Mouse (Mus musculus) kidney, postnatal 0 days (tissue): ENCODE measurements at regions not wholly inside any gene's neighbourhood (a gene's known extent, or its start where the extent isn't known, plus 50 kb on each side); places are given as distances from the start of the nearest gene placed in this dataset.
"Not testable (repeated sequence)": the region's sequence is repeated elsewhere in the genome, so short reads cannot be mapped to it uniquely, and the experiment has no call there.

Source experiments
- ATAC-seq: fragments of 200-750 bp; cut with Nextera tagmentation; replicated peaks from 2 replicates; pipeline ENCODE4 v1.8.0; 2017; ENCODE audit warnings: low read depth, moderate number of reproducible peaks, moderate TSS enrichment, moderate library complexity; ENCODE audit not compliant: low FRiP score
- DNase-seq: peaks from one replicate; pipeline ENCODE4 v3.0.0-alpha.2; 2016; ENCODE audit warnings: low spot score
- H3K27ac ChIP-seq: fragments of 300-500 bp; sonication (generic); 2 replicates; pipeline ENCODE4 v1.5.1; 2014; ENCODE audit warnings: mild to moderate bottlenecking
- H3K27me3 ChIP-seq: fragments of 300-500 bp; sonication (generic); 2 replicates; pipeline ENCODE4 v1.6.1; 2014; ENCODE audit warnings: low read length, mixed read lengths; ENCODE audit not compliant: insufficient read depth
- H3K36me3 ChIP-seq: fragments of 300-500 bp; sonication (generic); 2 replicates; pipeline ENCODE4 v1.6.1; 2014; ENCODE audit warnings: low read length, mixed read lengths; ENCODE audit not compliant: insufficient read depth
- H3K4me1 ChIP-seq: fragments of 300-500 bp; sonication (generic); replicated peaks from 2 replicates; pipeline ENCODE4 v1.6.1; 2014; ENCODE audit warnings: antibody characterized with exemption, low read length, mixed read lengths; ENCODE audit not compliant: insufficient read depth
- H3K4me2 ChIP-seq: fragments of 300-500 bp; sonication (generic); 2 replicates; pipeline ENCODE4 v1.6.1; 2014; ENCODE audit warnings: mild to moderate bottlenecking, low read length, moderate library complexity, mixed read lengths
- H3K4me3 ChIP-seq: fragments of 300-500 bp; sonication (generic); replicated peaks from 2 replicates; pipeline ENCODE4 v1.5.1; 2014; ENCODE audit warnings: low read depth, low read length
- H3K9ac ChIP-seq: fragments of 300-500 bp; sonication (generic); 2 replicates; pipeline ENCODE4 v1.6.1; 2014; ENCODE audit warnings: low read depth, low read length
- H3K9me3 ChIP-seq: fragments of 300-500 bp; sonication (generic); replicated peaks from 2 replicates; pipeline ENCODE4 v1.6.1; 2016; ENCODE audit warnings: low read length, inconsistent platforms, mixed read lengths
- CTCF ChIP-seq: IDR thresholded peaks from 2 replicates; pipeline ENCODE4 v1.5.1; 2016; ENCODE audit warnings: antibody characterized with exemption, low read depth, mild to moderate bottlenecking, moderate library complexity
- WGBS: fragments of 180-500 bp; shearing (Covaris S2); extraction: QIAGEN DNeasy Blood & Tissue Kit; methylation state at CpG from one replicate; pipeline ENCODE4 v1.1.7; 2014; 5-methylcytosine and 5-hydroxymethylcytosine counted together

GRCm38 (mm10) chrX:162304145-162304544 is 144.6 kb upstream of the Nhs start:
- H3K36me3 ChIP-seq: no peaks in the 10 kb centered on the region
- ATAC-seq (no peak), DNase-seq (no peak)
- no peak overlapping the region for H3K27ac ChIP-seq
- no peaks in the 10 kb centered on the region for H3K27me3 ChIP-seq
- H3K4me1 ChIP-seq: no peaks in the 10 kb centered on the region
- no peak for TF ChIP-seq CTCF
- H3K9me3 ChIP-seq: no peaks in the 10 kb centered on the region
- no peak overlapping the region for H3K9ac ChIP-seq
- no peak overlapping the region for H3K4me3 ChIP-seq
- H3K4me2 ChIP-seq: no peak overlapping the region

- Histone ChIP-seq H3K4me3 (no peak overlapping the region), H3K4me1 (no peaks in the 10 kb centered on the region)
- no peak for TF ChIP-seq CTCF
Measured at GRCm38 (mm10) chrX:162302788-162303187, 143.3 kb upstream of the Nhs start.

GRCm38 (mm10) chrX:162291234-162291633 is 131.7 kb upstream of the Nhs start:
- no peak overlapping the region for H3K4me3 ChIP-seq
- no peaks in the 10 kb centered on the region for H3K9me3 ChIP-seq
- H3K36me3 ChIP-seq: no peaks in the 10 kb centered on the region
- 100% methylated on average over 1 of the region's 1 CpGs for WGBS
- no peaks in the 10 kb centered on the region for H3K27me3 ChIP-seq
- H3K27ac ChIP-seq: no peak overlapping the region
- H3K4me1 ChIP-seq: no peaks in the 10 kb centered on the region
- ATAC-seq: no peak
- no peak for DNase-seq
- TF ChIP-seq CTCF: no peak
- no peak overlapping the region for H3K9ac ChIP-seq
- H3K4me2 ChIP-seq: no peak overlapping the region

More at GRCm38 (mm10) chrX:162302788-162303187, 143.3 kb upstream of the Nhs start:
- no peak for ATAC-seq
- H3K9ac ChIP-seq: no peak overlapping the region
- no peak for DNase-seq
- H3K4me2 ChIP-seq: no peak overlapping the region
- no peaks in the 10 kb centered on the region for H3K36me3 ChIP-seq
- no peaks in the 10 kb centered on the region for H3K9me3 ChIP-seq
- no peaks in the 10 kb centered on the region for H3K27me3 ChIP-seq
- H3K27ac ChIP-seq: no peak overlapping the region

GRCm38 (mm10) chrX:162286155-162286554 is 126.6 kb upstream of the Nhs start:
- not testable (repeated sequence) for H3K4me1 ChIP-seq, ATAC-seq, H3K36me3 ChIP-seq, DNase-seq, H3K9ac ChIP-seq, H3K4me2 ChIP-seq, H3K27ac ChIP-seq, H3K27me3 ChIP-seq, H3K4me3 ChIP-seq, H3K9me3 ChIP-seq

DNA sequence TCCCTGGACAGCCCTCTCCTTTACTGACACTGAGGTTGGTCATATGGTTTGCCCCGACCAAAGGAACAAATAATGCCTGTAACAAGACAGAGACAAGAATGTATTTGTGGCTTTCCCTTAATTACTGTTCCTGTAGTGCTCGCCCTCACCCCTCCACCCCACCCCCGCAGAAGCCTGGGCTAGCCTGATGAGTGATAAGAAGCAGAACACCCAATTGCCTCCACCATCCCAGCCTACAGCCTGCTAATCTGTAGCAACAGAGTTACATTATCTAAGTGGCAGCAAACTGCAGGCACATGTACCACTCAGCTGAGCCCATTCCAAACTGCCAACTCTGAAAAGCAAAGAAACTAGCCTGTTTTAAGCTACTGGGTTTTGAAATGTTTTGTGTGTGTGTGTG is 124.7 kb upstream of the Nhs start:
- DNase-seq (no peak), ATAC-seq (no peak)
- no peak overlapping the region for H3K4me2 ChIP-seq
- no peaks in the 10 kb centered on the region for H3K36me3 ChIP-seq
- no peak for TF ChIP-seq CTCF
- 64% methylated on average over 3 of the region's 3 CpGs for WGBS
- H3K9ac ChIP-seq: no peak overlapping the region
- no peaks in the 10 kb centered on the region for H3K4me1 ChIP-seq
- H3K4me3 ChIP-seq: no peak overlapping the region
- H3K27me3 ChIP-seq: no peaks in the 10 kb centered on the region
- H3K27ac ChIP-seq: no peak overlapping the region
- H3K9me3 ChIP-seq: no peaks in the 10 kb centered on the region

GRCm38 (mm10) chrX:162282690-162283089 is 123.2 kb upstream of the Nhs start:
- 91% methylated on average over 3 of the region's 3 CpGs for WGBS
- DNase-seq (no peak), ATAC-seq (no peak)
- H3K4me3 ChIP-seq: no peak overlapping the region
- no peak for TF ChIP-seq CTCF
- no peaks in the 10 kb centered on the region for H3K27me3 ChIP-seq
- H3K4me2 ChIP-seq: no peak overlapping the region
- H3K27ac ChIP-seq: no peak overlapping the region
- no peak overlapping the region for H3K9ac ChIP-seq
- H3K4me1 ChIP-seq: no peaks in the 10 kb centered on the region
- H3K9me3 ChIP-seq: no peaks in the 10 kb centered on the region
- H3K36me3 ChIP-seq: no peaks in the 10 kb centered on the region

DNA sequence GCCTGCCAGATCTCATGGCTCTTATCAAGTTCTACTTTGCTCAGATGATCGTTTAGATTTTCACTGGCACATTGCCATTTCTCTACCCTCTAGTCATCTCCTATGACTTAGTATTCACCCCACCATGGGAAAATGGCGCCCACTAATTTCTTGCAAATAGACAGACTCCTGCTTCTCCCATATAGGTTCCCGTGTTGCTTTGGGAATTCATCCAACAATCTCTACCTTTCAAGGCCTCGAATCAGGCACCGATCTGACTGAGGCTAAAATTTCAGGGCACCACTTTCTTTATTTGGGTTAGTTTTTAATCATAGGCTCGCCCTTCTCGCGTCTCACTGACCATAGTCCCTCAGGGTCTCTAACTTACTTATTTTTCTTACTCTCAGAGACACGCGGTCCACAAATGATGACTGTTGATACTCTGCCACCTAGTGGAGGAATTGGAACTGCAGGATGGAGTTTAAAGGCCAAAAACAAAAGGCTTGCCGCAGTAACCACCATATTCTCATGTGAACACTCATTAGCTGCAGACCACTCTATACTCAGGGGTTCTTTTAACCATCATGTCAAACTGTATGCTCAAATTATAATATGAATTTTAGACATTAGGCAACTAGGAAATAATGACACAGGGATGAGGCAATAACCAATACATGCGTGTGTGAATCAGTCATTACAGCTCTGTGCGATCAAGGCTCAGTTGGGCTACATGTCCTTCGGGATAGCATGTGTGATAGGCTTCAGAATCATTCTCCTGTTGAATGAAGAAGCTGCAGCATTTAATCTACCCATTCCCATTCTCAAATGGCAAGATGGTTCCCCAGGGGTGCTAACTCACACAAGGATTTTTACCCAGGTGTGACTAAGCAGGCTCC is 119.5 kb upstream of the Nhs start:
- Histone ChIP-seq H3K4me3 (no peak overlapping the region), H3K4me1 (no peaks in the 10 kb centered on the region), H3K9me3 (no peaks in the 10 kb centered on the region), H3K27me3 (no peaks in the 10 kb centered on the region), H3K9ac (no peak overlapping the region), H3K4me2 (no peak overlapping the region), H3K36me3 (no peaks in the 10 kb centered on the region), H3K27ac (no peak overlapping the region)
- ATAC-seq (no peak; the same call in 1 of the 2 replicates), DNase-seq (peak; percentile 72)
- TF ChIP-seq CTCF: peak; percentile 80
- 52% methylated on average over 14 of the region's 14 CpGs for WGBS
